Mouse (Mus musculus): ENCODE measurements around the gene Castor2. TPM values are rescaled to one million over a fixed set of nuclear protein-coding genes. Genes with fewer than 3 reads are reported as not detected.

Gene Castor2
- polyA plus RNA-seq, 1 experiment from 2014 or later, result 5.5 TPM

DNA sequence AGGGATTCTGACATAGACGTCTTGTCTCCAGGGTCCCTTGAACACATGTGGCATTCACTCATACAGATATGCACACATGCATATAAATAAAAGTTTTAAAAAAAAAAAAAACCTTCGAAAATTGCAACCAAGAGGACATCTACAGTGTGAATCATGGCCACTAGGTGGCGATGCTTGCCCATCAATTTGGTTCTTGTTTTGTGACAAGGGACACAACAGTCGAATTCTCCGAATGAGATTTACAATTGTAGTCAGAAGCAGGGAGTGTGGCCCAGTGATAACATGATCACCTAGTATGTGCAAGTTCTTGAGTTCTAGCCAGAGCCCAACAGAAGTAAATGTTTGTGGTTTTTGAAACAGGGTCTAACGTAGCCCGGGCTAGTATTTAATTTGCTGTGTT is 80.4 kb downstream of the Castor2 start:
- H3K9ac ChIP-seq (ENCODE audit: low read length), result no peak overlapping the region
- H3K27me3 ChIP-seq (ENCODE audit: control insufficient read depth, insufficient read depth, low read length), result no peaks in the 10 kb centered on the region
- 21% methylated on average over 7 of the region's 7 CpGs for WGBS
- no peak overlapping the region for H3K4me2 ChIP-seq (ENCODE audit: low read depth, low read length)
- no peaks in the 10 kb centered on the region for H3K36me3 ChIP-seq (ENCODE audit: control insufficient read depth, insufficient read depth)
- H3K4me3 ChIP-seq (ENCODE audit: low read length), result no peak overlapping the region
- H3K27ac ChIP-seq (ENCODE audit: low read length), result no peak overlapping the region
- ATAC-seq (replicated peaks; ENCODE audit: extremely low read depth, insufficient read depth, low FRiP score), result no peak
- H3K4me1 ChIP-seq (ENCODE audit: control insufficient read depth, insufficient read depth, low read length), result peaks cover 25% of the 10 kb centered on the region
- H3K9me3 ChIP-seq (replicated peaks; ENCODE audit: control insufficient read depth, low read length), result no peaks in the 10 kb centered on the region

- H3K27ac ChIP-seq (ENCODE audit: low read length), result peak overlapping the region; percentile 38
- WGBS, result 41% methylated on average over 3 of the region's 3 CpGs
- no peak for ATAC-seq (replicated peaks; ENCODE audit: extremely low read depth, insufficient read depth, low FRiP score)
Measured at GRCm38 (mm10) chr5:134182172-134182571, 82.7 kb downstream of the Castor2 start.

DNA sequence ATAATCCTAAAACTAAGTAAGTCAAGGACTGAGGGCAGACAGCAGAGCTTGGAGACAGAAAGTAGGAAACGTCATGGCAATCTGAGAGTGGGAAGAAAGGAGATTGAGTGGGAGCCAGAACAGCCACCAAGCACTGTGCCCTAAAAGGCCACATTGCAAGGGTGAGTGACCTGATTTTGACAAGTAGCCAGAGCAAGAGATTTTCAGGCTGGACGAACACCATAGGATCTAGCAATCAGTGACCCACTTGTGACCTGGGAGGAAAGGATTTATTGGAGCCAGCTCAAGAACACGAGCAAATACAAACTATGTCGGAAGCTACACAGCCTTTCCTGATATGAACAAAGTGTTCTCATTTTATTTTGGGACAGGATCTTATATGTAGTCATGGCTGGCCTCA is 83.2 kb downstream of the Castor2 start:
- Histone ChIP-seq H3K9ac (ENCODE audit: low read length) (no peak overlapping the region), H3K4me3 (ENCODE audit: low read length) (no peak overlapping the region), H3K4me1 (ENCODE audit: control insufficient read depth, insufficient read depth, low read length) (peaks cover 18% of the 10 kb centered on the region), H3K36me3 (ENCODE audit: control insufficient read depth, insufficient read depth) (no peaks in the 10 kb centered on the region), H3K9me3 (replicated peaks; ENCODE audit: control insufficient read depth, low read length) (peaks cover 4% of the 10 kb centered on the region; the same call in 1 of the 2 replicates), H3K27me3 (ENCODE audit: control insufficient read depth, insufficient read depth, low read length) (no peaks in the 10 kb centered on the region), H3K27ac (ENCODE audit: low read length) (peak overlapping the region; percentile 93; the same call in 1 of the 2 replicates), H3K4me2 (ENCODE audit: low read depth, low read length) (peak overlapping the region; percentile 93)
- ATAC-seq (replicated peaks; ENCODE audit: extremely low read depth, insufficient read depth, low FRiP score), result no peak
- WGBS, result 40% methylated on average over 4 of the region's 4 CpGs

More at GRCm38 (mm10) chr5:134182172-134182571, 82.7 kb downstream of the Castor2 start:
- Histone ChIP-seq H3K4me1 (ENCODE audit: control insufficient read depth, insufficient read depth, low read length) (peaks cover 18% of the 10 kb centered on the region), H3K9ac (ENCODE audit: low read length) (no peak overlapping the region), H3K27me3 (ENCODE audit: control insufficient read depth, insufficient read depth, low read length) (no peaks in the 10 kb centered on the region), H3K36me3 (ENCODE audit: control insufficient read depth, insufficient read depth) (no peaks in the 10 kb centered on the region), H3K4me2 (ENCODE audit: low read depth, low read length) (no peak overlapping the region), H3K9me3 (replicated peaks; ENCODE audit: control insufficient read depth, low read length) (no peaks in the 10 kb centered on the region), H3K4me3 (ENCODE audit: low read length) (no peak overlapping the region)

DNA sequence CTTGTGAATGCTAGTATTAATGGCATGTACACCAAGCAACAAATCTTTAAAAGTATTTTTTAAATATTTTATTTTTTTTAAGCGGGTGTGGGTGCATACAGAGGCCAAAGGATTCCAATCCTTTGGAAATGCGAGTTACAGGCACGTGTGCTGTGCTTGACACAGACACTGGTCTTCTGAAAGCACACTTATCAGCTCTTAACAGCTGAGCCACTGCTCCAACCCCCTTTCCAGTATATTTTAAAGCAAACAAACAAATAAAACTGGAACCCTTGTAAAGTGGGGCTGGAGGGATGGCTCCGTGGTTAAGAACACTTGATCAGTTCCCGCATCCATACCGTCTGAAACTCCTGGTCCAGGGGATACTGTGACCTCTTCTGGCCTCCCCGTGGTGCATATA is 83.7 kb downstream of the Castor2 start:
- peaks cover 4% of the 10 kb centered on the region; the same call in 1 of the 2 replicates for H3K9me3 ChIP-seq (replicated peaks; ENCODE audit: control insufficient read depth, low read length)
- H3K4me3 ChIP-seq (ENCODE audit: low read length), result peak overlapping the region; percentile 84
- no peaks in the 10 kb centered on the region for H3K27me3 ChIP-seq (ENCODE audit: control insufficient read depth, insufficient read depth, low read length)
- ATAC-seq (replicated peaks; ENCODE audit: extremely low read depth, insufficient read depth, low FRiP score), result no peak
- no peaks in the 10 kb centered on the region for H3K36me3 ChIP-seq (ENCODE audit: control insufficient read depth, insufficient read depth)
- H3K27ac ChIP-seq (ENCODE audit: low read length), result peak overlapping the region; percentile 93
- peak overlapping the region; percentile 90 for H3K9ac ChIP-seq (ENCODE audit: low read length)
- WGBS, result 49% methylated on average over 7 of the region's 7 CpGs
- peaks cover 18% of the 10 kb centered on the region for H3K4me1 ChIP-seq (ENCODE audit: control insufficient read depth, insufficient read depth, low read length)
- peak overlapping the region; percentile 93 for H3K4me2 ChIP-seq (ENCODE audit: low read depth, low read length)

DNA sequence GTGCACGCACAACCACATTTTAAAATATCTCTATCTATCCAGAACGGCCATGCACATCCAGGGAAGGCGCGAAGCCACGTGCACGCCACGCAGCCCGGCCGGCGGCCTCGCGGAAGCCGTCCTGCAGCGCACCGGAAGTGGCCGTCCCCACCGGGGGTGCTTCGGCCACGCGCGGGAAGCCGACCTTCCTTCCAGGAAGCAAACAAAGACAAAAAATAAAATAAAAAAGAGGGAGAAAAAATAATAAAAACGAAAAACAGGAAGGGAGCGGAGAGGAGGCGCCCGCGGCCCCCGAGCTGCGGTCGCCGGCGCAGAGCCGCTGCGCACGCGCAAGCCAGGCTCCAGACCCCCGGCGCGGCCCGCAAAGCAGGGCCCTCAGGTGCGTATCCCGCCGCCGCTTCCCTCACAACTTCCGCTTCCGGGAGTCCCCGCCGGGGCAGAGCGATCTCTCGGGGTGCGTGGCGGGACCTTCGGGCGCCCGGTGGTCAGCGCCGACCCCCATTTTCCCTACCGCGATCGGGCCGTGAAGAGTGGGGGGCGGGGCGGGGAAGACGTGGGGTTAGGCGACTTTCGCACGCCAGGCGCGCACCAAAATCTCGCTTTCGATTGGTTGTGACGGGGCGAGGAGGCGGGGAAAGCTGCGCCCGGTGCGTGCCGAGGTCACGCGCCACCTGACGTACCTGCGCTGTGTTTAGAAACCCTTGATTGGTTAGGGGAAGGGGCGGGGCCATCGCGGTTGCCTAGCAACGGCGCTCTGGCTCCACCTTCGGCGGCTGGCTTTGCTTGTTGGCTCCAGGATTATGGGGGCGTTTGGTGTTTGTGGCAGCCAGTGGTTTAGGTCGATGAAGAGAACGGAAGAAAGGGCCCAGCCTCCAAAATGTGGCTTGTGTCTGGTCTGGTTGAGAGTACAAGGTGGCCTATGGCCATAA is 84.6 kb downstream of the Castor2 start, which contains the start of gene Gtf2ird2:
Gtf2ird2 (plus strand) TSS at position 140 of the 929 bp plus-strand sequence.
- H3K9ac ChIP-seq (ENCODE audit: low read length), result peak within 1 kb of the TSS; percentile 90
- no peaks in the 10 kb centered on the region for H3K36me3 ChIP-seq (ENCODE audit: control insufficient read depth, insufficient read depth)
- H3K4me2 ChIP-seq (ENCODE audit: low read depth, low read length), result peak within 1 kb of the TSS; percentile 93
- no peaks in the 10 kb centered on the region for H3K27me3 ChIP-seq (ENCODE audit: control insufficient read depth, insufficient read depth, low read length)
- under 1% methylated on average over 90 of the region's 92 CpGs for WGBS
- H3K9me3 ChIP-seq (replicated peaks; ENCODE audit: control insufficient read depth, low read length), result peaks cover 4% of the 10 kb centered on the region; the same call in 1 of the 2 replicates
- peak within 1 kb of the TSS; percentile 84 for H3K4me3 ChIP-seq (ENCODE audit: low read length)
- peak; percentile 96 for ATAC-seq (replicated peaks; ENCODE audit: extremely low read depth, insufficient read depth, low FRiP score)
- H3K27ac ChIP-seq (ENCODE audit: low read length), result peak within 1 kb of the TSS; percentile 93
- H3K4me1 ChIP-seq (ENCODE audit: control insufficient read depth, insufficient read depth, low read length), result peaks cover 18% of the 10 kb centered on the region

DNA sequence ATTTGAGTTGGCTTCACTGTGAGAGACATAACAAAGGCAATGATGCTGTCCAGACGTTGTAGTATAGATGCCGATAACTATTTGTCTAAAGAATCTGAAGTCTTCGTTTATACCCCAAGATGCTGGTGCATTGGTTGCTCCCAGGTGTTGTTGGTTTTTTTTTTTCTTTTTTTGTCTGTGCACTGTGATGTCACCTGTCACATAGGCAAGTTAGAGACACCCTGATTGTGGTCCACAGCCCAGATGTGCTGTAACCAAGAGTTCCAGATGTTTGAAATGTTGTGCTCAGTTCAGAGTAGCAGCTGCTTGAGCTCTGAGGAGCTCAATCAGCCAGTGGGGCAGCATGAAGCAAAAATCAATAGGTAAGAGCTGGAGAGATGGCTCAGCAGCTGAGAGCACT is 86.5 kb downstream of the Castor2 start:
- Histone ChIP-seq H3K4me1 (ENCODE audit: control insufficient read depth, insufficient read depth, low read length) (peaks cover 18% of the 10 kb centered on the region), H3K9me3 (replicated peaks; ENCODE audit: control insufficient read depth, low read length) (peaks cover 4% of the 10 kb centered on the region; the same call in 1 of the 2 replicates), H3K27me3 (ENCODE audit: control insufficient read depth, insufficient read depth, low read length) (no peaks in the 10 kb centered on the region), H3K36me3 (ENCODE audit: control insufficient read depth, insufficient read depth) (no peaks in the 10 kb centered on the region), H3K4me2 (ENCODE audit: low read depth, low read length) (no peak overlapping the region), H3K27ac (ENCODE audit: low read length) (no peak overlapping the region), H3K4me3 (ENCODE audit: low read length) (no peak overlapping the region), H3K9ac (ENCODE audit: low read length) (no peak overlapping the region)
- no peak for ATAC-seq (replicated peaks; ENCODE audit: extremely low read depth, insufficient read depth, low FRiP score)
- WGBS, result 81% methylated on average over 3 of the region's 3 CpGs

- Histone ChIP-seq H3K4me3 (ENCODE audit: low read length) (no peak overlapping the region), H3K27ac (ENCODE audit: low read length) (no peak overlapping the region), H3K9ac (ENCODE audit: low read length) (no peak overlapping the region), H3K4me1 (ENCODE audit: control insufficient read depth, insufficient read depth, low read length) (peaks cover 17% of the 10 kb centered on the region), H3K27me3 (ENCODE audit: control insufficient read depth, insufficient read depth, low read length) (no peaks in the 10 kb centered on the region), H3K36me3 (ENCODE audit: control insufficient read depth, insufficient read depth) (no peaks in the 10 kb centered on the region), H3K9me3 (replicated peaks; ENCODE audit: control insufficient read depth, low read length) (peaks cover 4% of the 10 kb centered on the region; the same call in 1 of the 2 replicates), H3K4me2 (ENCODE audit: low read depth, low read length) (no peak overlapping the region)
- no peak for ATAC-seq (replicated peaks; ENCODE audit: extremely low read depth, insufficient read depth, low FRiP score)
- WGBS, result 68% methylated on average over 4 of the region's 4 CpGs
Measured at GRCm38 (mm10) chr5:134186961-134187731, 87.6 kb downstream of the Castor2 start.

GRCm38 (mm10) chr5:134188571-134188970 is 89.1 kb downstream of the Castor2 start:
- no peak for ATAC-seq (replicated peaks; ENCODE audit: extremely low read depth, insufficient read depth, low FRiP score)
- Histone ChIP-seq H3K4me1 (ENCODE audit: control insufficient read depth, insufficient read depth, low read length) (peaks cover 5% of the 10 kb centered on the region), H3K9me3 (replicated peaks; ENCODE audit: control insufficient read depth, low read length) (peaks cover 4% of the 10 kb centered on the region; the same call in 1 of the 2 replicates), H3K9ac (ENCODE audit: low read length) (no peak overlapping the region), H3K27me3 (ENCODE audit: control insufficient read depth, insufficient read depth, low read length) (no peaks in the 10 kb centered on the region), H3K4me2 (ENCODE audit: low read depth, low read length) (no peak overlapping the region), H3K4me3 (ENCODE audit: low read length) (no peak overlapping the region), H3K36me3 (ENCODE audit: control insufficient read depth, insufficient read depth) (no peaks in the 10 kb centered on the region), H3K27ac (ENCODE audit: low read length) (no peak overlapping the region)
- 76% methylated on average over 7 of the region's 7 CpGs for WGBS

Data from heart, embryonic 16.5 days (tissue).